Mouse (Mus musculus) limb, embryonic 10.5 days (tissue): ENCODE results near the gene Pygo1. TPM values are rescaled to one million over a fixed set of nuclear protein-coding genes. Genes with fewer than 3 reads are reported as not detected.

Experiments
- DNase-seq: peaks from one replicate; pipeline ENCODE4 v3.0.0-alpha.2; 2017; ENCODE audit warnings: low spot score
- H3K27ac ChIP-seq: fragments of 300-500 bp; sonication (generic); 2 replicates; pipeline ENCODE4 v1.5.1; 2016; ENCODE audit warnings: mild to moderate bottlenecking
- H3K27me3 ChIP-seq: fragments of 300-500 bp; sonication (generic); 2 replicates; pipeline ENCODE4 v1.6.1; 2016; ENCODE audit warnings: low read depth, mild to moderate bottlenecking; ENCODE audit not compliant: poor library complexity, severe bottlenecking
- H3K36me3 ChIP-seq: fragments of 300-500 bp; sonication (generic); 2 replicates; pipeline ENCODE4 v1.6.1; 2016; ENCODE audit warnings: mild to moderate bottlenecking, moderate library complexity
- H3K4me1 ChIP-seq: fragments of 300-500 bp; sonication (generic); 2 replicates; pipeline ENCODE4 v1.6.1; 2016
- H3K4me3 ChIP-seq: fragments of 300-500 bp; sonication (generic); 2 replicates; pipeline ENCODE4 v1.5.1; 2016; ENCODE audit warnings: mild to moderate bottlenecking, moderate library complexity
- H3K9me3 ChIP-seq: fragments of 300-500 bp; sonication (generic); replicated peaks from 2 replicates; pipeline ENCODE4 v1.6.1; 2016; ENCODE audit warnings: mild to moderate bottlenecking
- WGBS: fragments of 180-500 bp; shearing (Covaris S2); methylation state at CpG from one replicate; pipeline ENCODE4 v1.1.7; 2016; 5-methylcytosine and 5-hydroxymethylcytosine counted together
- polyA plus RNA-seq: library from polyadenylated mRNA; unstranded; fragments of >200 nt; fragmentation: Nextera tagmentation; extraction: Ambion mirVana; gene quantifications from 2 replicates; pipeline ENCODE4 v1.2.1, GENCODE M21; 2016

Gene Pygo1
- polyA plus RNA-seq, 1 experiment from 2014 or later, result 7.5 TPM

DNA sequence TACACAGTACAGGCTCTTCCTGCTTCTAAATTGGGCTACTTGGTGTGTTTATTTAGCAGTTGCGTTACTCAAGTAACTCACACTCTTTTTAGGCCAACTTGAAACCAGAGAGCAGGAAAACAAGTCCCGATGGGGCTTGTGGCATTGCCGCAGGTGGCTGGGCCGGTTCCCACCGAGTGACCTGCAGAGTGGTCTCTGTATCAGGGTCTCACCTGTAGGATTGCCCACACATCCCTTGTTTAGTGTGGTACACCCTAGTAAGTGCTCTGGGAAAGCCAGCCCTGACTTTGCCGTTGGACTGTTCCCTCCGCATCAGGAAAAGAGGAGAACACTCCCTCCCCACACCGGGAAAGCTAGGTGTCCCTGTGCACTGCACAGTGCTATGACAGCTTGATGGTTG lies 23.4 kb upstream of the Pygo1 start:
- H3K4me1 ChIP-seq, result no peaks in the 10 kb centered on the region
- H3K27me3 ChIP-seq, result no peaks in the 10 kb centered on the region
- no peak overlapping the region for H3K4me3 ChIP-seq
- DNase-seq, result no peak
- no peaks in the 10 kb centered on the region for H3K9me3 ChIP-seq
- no peak overlapping the region for H3K27ac ChIP-seq
- WGBS, result 87% methylated on average over 8 of the region's 8 CpGs
- H3K36me3 ChIP-seq, result peaks cover 50% of the 10 kb centered on the region

DNA sequence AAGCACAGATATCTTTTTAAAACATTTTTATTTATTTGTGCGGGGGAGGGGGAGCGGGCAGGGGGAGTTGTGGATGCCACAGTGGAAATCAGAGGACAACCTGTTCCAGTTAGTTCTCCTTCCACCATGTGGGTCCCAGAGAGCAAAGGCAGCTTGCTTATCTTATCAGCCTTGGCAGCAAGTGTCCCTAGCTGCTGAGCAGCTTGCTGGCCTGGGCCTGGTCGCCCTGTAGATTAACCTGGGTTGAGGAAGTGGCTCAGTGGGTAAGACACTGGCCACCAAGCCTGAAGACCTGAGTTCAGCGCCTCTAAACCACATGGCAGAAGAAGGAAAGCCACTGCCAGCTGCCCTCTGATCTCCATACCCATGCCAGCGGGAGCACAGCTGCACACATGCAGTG lies 22.8 kb upstream of the Pygo1 start:
- no peak overlapping the region for H3K4me3 ChIP-seq
- no peaks in the 10 kb centered on the region for H3K9me3 ChIP-seq
- H3K27ac ChIP-seq, result no peak overlapping the region
- DNase-seq, result no peak
- H3K4me1 ChIP-seq, result no peaks in the 10 kb centered on the region
- H3K27me3 ChIP-seq, result no peaks in the 10 kb centered on the region
- WGBS, result 92% methylated on average over 5 of the region's 5 CpGs
- H3K36me3 ChIP-seq, result peaks cover 55% of the 10 kb centered on the region

GRCm38 (mm10) chr9:72906693-72907103 lies 18.7 kb upstream of the Pygo1 start:
- no peak overlapping the region for H3K27ac ChIP-seq
- WGBS, result 88% methylated on average over 6 of the region's 6 CpGs

GRCm38 (mm10) chr9:72911381-72911780 lies 14.1 kb upstream of the Pygo1 start:
- Histone ChIP-seq H3K27ac (no peak overlapping the region), H3K9me3 (no peaks in the 10 kb centered on the region), H3K36me3 (peaks cover 81% of the 10 kb centered on the region), H3K4me1 (no peaks in the 10 kb centered on the region), H3K27me3 (no peaks in the 10 kb centered on the region), H3K4me3 (no peak overlapping the region)
- WGBS, result 84% methylated on average over 2 of the region's 2 CpGs
- no peak for DNase-seq

More at GRCm38 (mm10) chr9:72906693-72907103, 18.7 kb upstream of the Pygo1 start:
- H3K4me1 ChIP-seq, result no peaks in the 10 kb centered on the region
- DNase-seq, result no peak
- H3K27me3 ChIP-seq, result no peaks in the 10 kb centered on the region
- H3K36me3 ChIP-seq, result peaks cover 89% of the 10 kb centered on the region
- no peaks in the 10 kb centered on the region for H3K9me3 ChIP-seq
- H3K4me3 ChIP-seq, result no peak overlapping the region

GRCm38 (mm10) chr9:72913551-72913950 lies 11.9 kb upstream of the Pygo1 start:
- Histone ChIP-seq H3K4me1 (no peaks in the 10 kb centered on the region), H3K36me3 (peaks cover 59% of the 10 kb centered on the region), H3K4me3 (no peak overlapping the region), H3K9me3 (no peaks in the 10 kb centered on the region), H3K27me3 (no peaks in the 10 kb centered on the region), H3K27ac (no peak overlapping the region)
- WGBS, result 73% methylated on average over 6 of the region's 6 CpGs
- DNase-seq, result no peak

DNA sequence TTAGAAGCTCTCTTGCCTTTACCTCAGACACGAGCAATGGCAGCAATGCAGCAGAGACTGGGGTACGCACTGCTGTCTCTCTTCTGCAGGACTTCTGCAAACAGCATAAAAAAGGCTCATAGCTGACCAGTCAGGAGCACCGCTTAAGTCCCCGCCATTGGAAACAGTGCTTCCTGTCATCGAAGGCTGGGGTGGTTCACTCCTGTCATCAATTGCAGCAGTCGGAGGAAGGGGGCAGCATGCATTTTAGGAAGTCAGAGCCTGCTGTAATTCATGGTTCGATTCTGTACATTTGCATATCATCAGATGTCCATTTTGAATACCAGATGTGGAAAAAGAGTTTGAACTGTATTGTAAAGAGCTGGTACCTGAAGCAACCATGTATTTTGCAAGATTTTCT lies 9.7 kb upstream of the Pygo1 start:
- Histone ChIP-seq H3K27ac (no peak overlapping the region), H3K36me3 (peaks cover 37% of the 10 kb centered on the region), H3K9me3 (no peaks in the 10 kb centered on the region), H3K4me3 (no peak overlapping the region), H3K27me3 (no peaks in the 10 kb centered on the region), H3K4me1 (no peaks in the 10 kb centered on the region)
- WGBS, result 76% methylated on average over 7 of the region's 7 CpGs
- DNase-seq, result no peak

GRCm38 (mm10) chr9:72923068-72923467 lies 2.4 kb upstream of the Pygo1 start:
- WGBS, result 76% methylated on average over 3 of the region's 3 CpGs

DNA sequence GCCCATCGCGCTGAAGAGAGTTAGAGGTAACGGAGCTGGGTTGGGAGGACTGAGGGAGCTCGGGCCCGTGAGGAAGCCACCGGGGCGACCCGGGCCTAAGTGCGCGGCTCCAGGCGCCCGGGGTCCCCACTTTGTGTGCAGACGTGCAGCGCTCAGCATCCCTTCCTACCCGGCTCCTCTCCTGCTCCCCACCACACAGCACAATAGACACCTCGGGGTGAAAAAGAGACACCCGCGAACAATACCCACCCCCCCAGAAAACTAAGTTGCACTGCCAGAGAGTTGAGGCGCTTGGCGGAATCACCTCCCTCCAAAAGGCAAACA lies 452 bp downstream of the Pygo1 start:
- H3K27ac ChIP-seq, result peak overlapping the region; percentile 96
- WGBS, result 3% methylated on average over 20 of the region's 20 CpGs
- H3K4me1 ChIP-seq, result peaks cover 22% of the 10 kb centered on the region
- no peaks in the 10 kb centered on the region for H3K9me3 ChIP-seq
- H3K27me3 ChIP-seq, result peaks cover 17% of the 10 kb centered on the region; the same call in 1 of the 2 replicates
- H3K36me3 ChIP-seq, result peaks cover 8% of the 10 kb centered on the region
- peak overlapping the region; percentile 86 for H3K4me3 ChIP-seq
- no peak for DNase-seq

More at GRCm38 (mm10) chr9:72923068-72923467, 2.4 kb upstream of the Pygo1 start:
- Histone ChIP-seq H3K27ac (no peak overlapping the region), H3K36me3 (no peaks in the 10 kb centered on the region), H3K27me3 (peaks cover 17% of the 10 kb centered on the region; the same call in 1 of the 2 replicates), H3K9me3 (no peaks in the 10 kb centered on the region), H3K4me3 (no peak overlapping the region), H3K4me1 (peaks cover 19% of the 10 kb centered on the region)
- no peak for DNase-seq

- H3K27ac ChIP-seq, result no peak overlapping the region
- H3K4me3 ChIP-seq, result no peak overlapping the region
- DNase-seq, result no peak
- H3K27me3 ChIP-seq, result peaks cover 7% of the 10 kb centered on the region; the same call in 1 of the 2 replicates
- H3K36me3 ChIP-seq, result peaks cover 42% of the 10 kb centered on the region
- 84% methylated on average over 13 of the region's 13 CpGs for WGBS
- H3K9me3 ChIP-seq, result no peaks in the 10 kb centered on the region
- peaks cover 13% of the 10 kb centered on the region; the same call in 1 of the 2 replicates for H3K4me1 ChIP-seq
These were observed 5.8 kb downstream of the Pygo1 start for GRCm38 (mm10) chr9:72931166-72931790.

GRCm38 (mm10) chr9:72935309-72935708 lies 9.9 kb downstream of the Pygo1 start:
- peaks cover 41% of the 10 kb centered on the region for H3K36me3 ChIP-seq
- no peak for DNase-seq
- no peaks in the 10 kb centered on the region for H3K4me1 ChIP-seq
- H3K27me3 ChIP-seq, result no peaks in the 10 kb centered on the region
- no peak overlapping the region for H3K27ac ChIP-seq
- H3K4me3 ChIP-seq, result no peak overlapping the region
- no peaks in the 10 kb centered on the region for H3K9me3 ChIP-seq
- WGBS, result 84% methylated on average over 4 of the region's 4 CpGs

DNA sequence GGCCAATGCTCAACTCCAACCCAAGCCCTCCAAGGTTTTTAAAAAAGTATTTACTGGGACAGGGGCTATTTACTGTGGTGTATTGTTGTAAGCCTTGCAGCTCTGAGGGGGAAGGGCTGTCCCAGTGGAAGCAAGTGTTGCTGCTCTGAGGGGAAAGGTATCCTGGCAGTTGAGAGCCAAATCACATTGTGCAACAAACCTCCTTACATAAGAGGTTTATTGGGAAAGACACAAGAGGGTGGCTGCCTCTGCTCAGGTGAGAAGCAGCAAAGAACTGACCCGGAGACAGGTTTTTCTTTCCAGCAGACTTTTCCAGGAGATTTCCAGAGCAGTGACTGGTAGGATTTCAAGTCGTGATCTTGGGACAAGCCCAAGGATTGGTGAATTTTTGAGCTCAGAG lies 10.9 kb downstream of the Pygo1 start:
- DNase-seq, result no peak
- Histone ChIP-seq H3K4me1 (no peaks in the 10 kb centered on the region), H3K4me3 (no peak overlapping the region), H3K36me3 (peaks cover 41% of the 10 kb centered on the region), H3K27me3 (no peaks in the 10 kb centered on the region), H3K27ac (no peak overlapping the region), H3K9me3 (no peaks in the 10 kb centered on the region)
- 79% methylated on average over 2 of the region's 2 CpGs for WGBS

DNA sequence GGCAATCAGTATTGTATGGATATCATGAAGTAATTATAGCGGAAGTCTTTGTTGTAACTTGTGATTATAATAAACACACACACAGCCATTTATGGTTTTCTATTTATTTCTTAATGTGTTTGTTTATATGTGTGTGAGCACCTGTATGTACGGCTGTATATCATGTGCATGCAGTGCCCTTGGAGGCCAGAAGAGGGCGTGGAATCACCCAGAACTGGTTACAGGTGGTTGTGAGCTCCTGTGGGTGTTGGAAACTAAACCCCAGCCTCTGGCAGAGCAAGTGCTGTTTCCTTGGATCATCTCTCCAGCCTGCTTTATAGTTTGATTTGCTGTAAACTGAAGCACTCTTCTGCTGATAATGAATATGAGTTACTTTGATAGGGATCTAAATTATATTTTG lies 18.0 kb downstream of the Pygo1 start:
- Histone ChIP-seq H3K9me3 (0 out of 2 replicates have a peak, but pooled peaks cover 2% of the 10 kb centered on the region), H3K27ac (no peak overlapping the region), H3K4me3 (no peak overlapping the region), H3K4me1 (peaks cover 4% of the 10 kb centered on the region; the same call in 1 of the 2 replicates), H3K36me3 (peaks cover 55% of the 10 kb centered on the region), H3K27me3 (no peaks in the 10 kb centered on the region)
- 62% methylated on average over 3 of the region's 3 CpGs for WGBS
- no peak for DNase-seq

- no peak overlapping the region for H3K27ac ChIP-seq
- H3K9me3 ChIP-seq, result 0 out of 2 replicates have a peak, but pooled peaks cover 2% of the 10 kb centered on the region
- WGBS, result 89% methylated on average over 13 of the region's 13 CpGs
- no peak for DNase-seq
- H3K27me3 ChIP-seq, result no peaks in the 10 kb centered on the region
- H3K4me1 ChIP-seq, result peaks cover 5% of the 10 kb centered on the region
- H3K36me3 ChIP-seq, result peaks cover 55% of the 10 kb centered on the region
- no peak overlapping the region for H3K4me3 ChIP-seq
These were observed 18.8 kb downstream of the Pygo1 start for GRCm38 (mm10) chr9:72944286-72944685.

DNA sequence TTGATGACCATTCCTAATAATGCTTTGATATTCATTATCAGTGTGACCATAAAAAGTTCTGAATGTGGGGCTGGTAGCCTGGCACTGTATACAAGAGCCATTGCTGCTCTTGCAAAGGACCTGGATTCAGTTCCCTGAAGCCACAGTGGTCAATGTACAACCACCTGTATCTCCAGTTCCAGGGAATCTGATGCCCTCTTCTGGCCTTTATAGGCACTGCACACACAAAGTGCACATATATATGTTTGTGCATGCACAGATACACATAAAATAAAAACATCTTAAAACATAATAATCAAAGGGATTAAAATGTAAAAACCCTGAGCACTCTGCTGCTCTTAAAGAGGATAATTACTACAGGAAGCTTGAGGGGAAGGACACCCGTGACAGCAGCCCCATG lies 21.6 kb downstream of the Pygo1 start:
- Histone ChIP-seq H3K9me3 (0 out of 2 replicates have a peak, but pooled peaks cover 2% of the 10 kb centered on the region), H3K36me3 (peaks cover 50% of the 10 kb centered on the region), H3K4me1 (peaks cover 13% of the 10 kb centered on the region), H3K27ac (no peak overlapping the region), H3K4me3 (no peak overlapping the region), H3K27me3 (no peaks in the 10 kb centered on the region)
- DNase-seq, result no peak
- 95% methylated on average over 1 of the region's 1 CpGs for WGBS
